Mouse (Mus musculus): ENCODE results near the gene Bpifb9b.

DNA sequence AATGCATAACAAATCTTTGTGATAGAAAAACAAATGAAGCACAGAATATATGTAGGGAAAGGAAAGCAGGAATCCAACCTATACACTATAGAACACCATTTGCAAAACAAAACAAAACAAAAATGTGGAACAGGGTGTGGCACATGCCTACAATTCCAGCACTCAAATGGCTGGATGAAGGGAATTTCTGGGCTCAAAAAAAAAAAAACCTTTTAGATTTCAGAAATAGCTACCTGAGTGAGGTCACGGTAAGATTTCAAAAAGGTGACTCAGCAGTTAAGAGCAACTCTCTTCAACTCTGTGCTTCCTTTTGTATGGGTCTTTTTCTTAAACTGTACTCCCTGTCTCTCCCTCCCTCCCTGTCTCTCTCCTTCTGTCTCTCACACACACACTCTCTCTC, 31.1 kb downstream of the Bpifb9b start:
- TF ChIP-seq POLR2A (IDR thresholded peaks at IDR 0.05; ENCODE audit: borderline replicate concordance, control insufficient read depth, low read depth, low read length) (no peak), CTCF (IDR thresholded peaks at IDR 0.05; ENCODE audit: control insufficient read depth, insufficient read depth, low read length) (no peak)

Data from bone marrow, adult 2 months (tissue).